Mouse (Mus musculus) brain, embryonic 14.5 days (tissue): ENCODE measurements around the gene Atp2b2.

ENCODE experiments used
- CTCF ChIP-seq: fragments of 200-500 bp; IDR thresholded peaks from 2 replicates; pipeline ENCODE4 v1.5.1; 2012; ENCODE audit warnings: inconsistent platforms, mild to moderate bottlenecking, moderate library complexity, borderline replicate concordance; ENCODE audit not compliant: insufficient read depth, insufficient read length; ENCODE audit errors: extremely low read depth
- POLR2A ChIP-seq: fragments of 200-500 bp; IDR thresholded peaks from 2 replicates; pipeline ENCODE4 v1.6.1; 2012; ENCODE audit warnings: mild to moderate bottlenecking, inconsistent platforms, borderline replicate concordance; ENCODE audit not compliant: poor library complexity, insufficient read depth, insufficient read length, severe bottlenecking; ENCODE audit errors: extremely low read depth

DNA sequence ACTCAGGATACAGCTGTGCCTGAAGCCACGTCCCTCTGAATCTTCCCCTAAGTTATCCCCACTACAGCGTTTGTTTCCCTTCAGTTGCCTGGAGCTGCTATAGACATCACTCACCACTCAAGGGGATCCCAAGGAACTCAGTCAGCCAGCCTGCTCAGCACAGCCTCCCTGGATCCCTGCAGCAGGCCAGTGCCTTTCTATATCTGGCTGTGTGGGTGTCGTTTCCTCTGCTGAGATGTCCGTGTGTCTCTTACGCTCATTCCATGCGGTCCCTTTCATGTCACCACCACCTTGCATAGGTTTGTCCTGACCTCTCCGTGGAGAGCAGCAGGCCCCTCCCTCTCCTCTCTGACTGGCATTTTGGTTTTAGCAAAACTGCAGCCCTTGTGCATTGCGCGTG lies 171.6 kb downstream of the Atp2b2 start:
- no peak for TF ChIP-seq CTCF
- TF ChIP-seq POLR2A: no peak
